Mouse (Mus musculus) neural tube, postnatal 0 days (tissue): ENCODE measurements around the gene Mrgpre. TPM values are rescaled to one million over a fixed set of nuclear protein-coding genes. Genes with fewer than 3 reads are reported as not detected.

Experiments
- microRNA-seq: library from miRNA; unstranded; fragments of <30 nt; microRNA quantifications from one replicate; pipeline ENCODE4, GENCODE M21; 2016
- polyA plus RNA-seq: library from polyadenylated mRNA; unstranded; fragments of >200 nt; fragmentation: Nextera tagmentation; extraction: Ambion mirVana; gene quantifications from 2 replicates; pipeline ENCODE4 v1.2.1, GENCODE M21; 2015

The Mrgpre gene
- 5.0 and 7.7 TPM in 2 replicates for polyA plus RNA-seq

DNA sequence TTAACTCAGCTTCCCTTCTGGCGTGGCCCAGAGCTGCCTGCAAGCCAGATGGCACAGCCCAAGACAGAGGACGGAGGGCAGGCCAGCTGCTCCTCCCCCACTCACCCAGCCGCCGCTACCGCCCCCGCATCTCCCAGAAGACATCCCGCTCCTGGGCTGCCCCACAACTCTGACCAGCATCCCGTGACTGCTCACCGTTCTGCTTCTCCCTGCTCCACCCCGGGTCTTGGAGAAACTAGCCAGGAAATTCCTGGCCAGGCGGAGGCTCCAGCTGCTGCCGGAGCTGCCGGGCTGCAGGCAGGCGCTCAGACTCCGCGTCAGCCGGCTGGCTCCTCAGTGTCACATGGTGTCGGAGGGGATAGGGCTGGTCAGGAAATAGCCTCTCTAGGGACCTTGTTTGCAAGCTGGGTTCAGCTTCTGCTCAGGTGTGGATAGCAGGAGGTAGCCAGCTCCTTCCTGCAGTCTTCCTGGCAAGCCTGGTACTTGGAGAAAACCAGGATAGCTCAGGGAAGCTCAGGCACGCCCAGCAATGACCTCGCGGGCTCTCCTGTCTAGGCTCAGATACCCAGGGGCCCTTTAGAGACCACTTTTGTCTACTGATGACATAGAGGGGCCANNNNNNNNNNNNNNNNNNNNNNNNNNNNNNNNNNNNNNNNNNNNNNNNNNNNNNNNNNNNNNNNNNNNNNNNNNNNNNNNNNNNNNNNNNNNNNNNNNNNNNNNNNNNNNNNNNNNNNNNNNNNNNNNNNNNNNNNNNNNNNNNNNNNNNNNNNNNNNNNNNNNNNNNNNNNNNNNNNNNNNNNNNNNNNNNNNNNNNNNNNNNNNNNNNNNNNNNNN is at the start of gene Mrgpre:
Mrgpre (minus strand) TSS at position 505 of the 834 bp plus-strand sequence.

DNA sequence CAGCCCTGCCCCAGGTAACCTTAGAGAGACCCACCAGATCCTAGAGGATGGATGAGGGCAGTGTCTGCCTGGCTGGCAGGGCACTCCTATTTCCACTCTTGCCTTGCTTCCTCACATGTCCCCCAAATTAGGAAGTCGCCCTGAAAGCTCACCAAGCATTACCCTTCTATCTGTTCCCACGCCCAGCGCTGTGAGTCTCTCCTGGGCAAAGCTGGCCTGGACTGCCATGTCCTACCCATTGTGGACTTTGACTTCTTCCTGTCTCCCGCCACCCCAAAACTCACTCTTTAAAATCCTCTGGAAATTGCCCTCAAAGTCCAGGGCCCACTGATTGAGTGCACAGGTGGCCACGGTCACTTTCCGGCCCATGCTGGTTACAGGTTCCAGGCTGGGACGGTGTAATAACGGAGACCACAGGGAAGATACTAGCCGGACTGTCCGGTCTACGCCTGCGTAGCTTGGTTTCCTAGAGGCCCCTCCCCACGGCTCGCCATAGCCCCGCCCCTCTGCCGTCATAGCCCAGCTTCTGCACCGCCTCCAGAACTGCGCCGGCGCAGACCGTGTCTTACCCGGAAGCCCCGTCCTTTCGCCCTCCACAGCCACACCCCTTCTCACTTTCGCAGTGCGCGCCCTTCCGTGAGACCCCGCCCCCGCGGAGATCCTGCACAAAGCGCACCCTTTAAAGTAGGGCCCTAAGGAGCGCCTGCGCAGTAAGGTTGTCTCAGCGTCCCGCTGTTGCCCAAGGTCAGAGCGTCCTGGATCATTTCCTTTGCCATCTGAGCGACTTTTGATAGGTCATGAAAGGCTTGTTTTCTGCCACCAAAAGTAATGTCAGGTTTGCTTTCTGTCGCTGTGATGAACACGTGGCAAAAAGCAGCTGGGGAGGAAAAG is 38.3 kb upstream of the Mrgpre start, which contains the start of the genes Nadsyn1 and Dhcr7:
Nadsyn1 (minus strand) TSS at position 475 of the 891 bp plus-strand sequence.
Dhcr7 (plus strand) TSS at position 771 of the 891 bp plus-strand sequence.

DNA sequence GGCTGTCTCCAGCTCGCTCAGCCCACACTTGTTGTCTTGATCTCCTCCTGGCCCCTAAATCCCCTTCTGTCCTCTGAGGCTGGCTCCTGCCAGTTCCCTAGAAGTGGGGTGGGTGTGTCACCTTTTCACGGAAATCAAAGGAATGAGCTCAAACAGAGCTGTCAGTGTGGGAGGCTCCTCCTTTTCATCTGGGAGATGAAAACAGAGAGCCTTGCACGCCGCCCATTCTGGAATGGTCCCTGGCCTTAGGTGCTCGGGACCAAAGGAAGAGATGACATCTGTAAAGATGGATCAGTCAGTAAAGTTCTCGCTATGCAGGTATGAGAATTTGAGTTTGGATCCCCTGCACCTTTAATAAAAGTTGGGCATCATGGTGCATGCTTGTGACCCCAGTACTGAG is 17.4 kb downstream of the Mrgpre start, which contains the start of gene Mrgprg:
Mrgprg (minus strand) TSS at position 101 of the 400 bp plus-strand sequence.

DNA sequence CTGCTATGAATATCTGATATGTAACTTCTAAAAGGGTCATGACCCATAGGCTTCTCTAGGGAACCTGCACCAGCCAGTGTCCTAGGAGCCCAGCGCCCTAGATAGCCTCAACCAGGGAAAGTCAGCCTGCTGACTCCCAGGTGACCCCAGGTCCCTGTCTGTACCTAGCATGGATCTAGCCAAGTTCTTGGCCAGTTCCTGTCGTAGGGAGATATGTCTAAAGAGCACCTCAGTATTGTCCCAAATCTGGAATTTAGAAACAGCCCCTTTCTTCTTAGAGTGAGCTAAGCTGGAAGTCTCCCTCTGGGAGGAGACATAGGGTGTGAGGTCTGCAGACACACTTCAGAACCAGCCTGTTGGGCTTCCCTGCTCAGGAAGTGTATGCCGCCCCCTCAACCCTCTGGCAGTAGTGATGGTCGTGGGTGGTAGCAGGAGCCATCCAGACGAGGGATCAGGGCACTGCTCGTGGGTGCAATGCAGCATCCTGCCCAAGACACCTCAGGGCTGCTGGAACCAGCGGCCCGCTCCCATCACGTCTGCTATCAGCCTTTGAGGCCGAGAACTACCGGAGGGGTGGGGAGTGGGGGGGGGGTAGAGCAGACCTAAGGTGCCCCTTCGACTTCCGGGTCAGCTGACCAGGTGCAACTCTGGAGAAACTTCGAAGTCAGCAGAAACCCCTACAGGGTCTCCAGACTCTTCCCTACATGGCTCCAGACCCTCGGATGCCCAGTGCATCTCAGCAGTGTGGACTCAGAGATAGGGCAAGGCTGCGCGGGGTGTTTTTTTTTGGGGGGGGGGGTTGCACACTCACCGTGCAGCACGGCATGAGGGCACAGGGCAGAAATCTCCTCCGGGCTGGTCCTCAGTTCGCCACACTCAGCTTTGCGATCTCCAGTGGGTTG is 27.9 kb downstream of the Mrgpre start, which contains the start of gene Osbpl5:
Osbpl5 (minus strand) TSS at position 861 of the 902 bp plus-strand sequence.

Small RNA genes within 50 kb of the gene (microRNA-seq; reads per million reads assigned to microRNA genes)
- not detected for gene Gm22064

Other genes with a start within 250 kb of the Mrgpre start
- 210 and 240 TPM in 2 replicates for gene Nap1l4, start 235.4 kb downstream of the Mrgpre start, polyA plus RNA-seq
- 64.1 and 70.4 TPM in 2 replicates for gene Cars, start 184.4 kb downstream of the Mrgpre start, polyA plus RNA-seq
- gene Tnfrsf26, start 155.8 kb downstream of the Mrgpre start, polyA plus RNA-seq, result 0.06 and 0.15 TPM in 2 replicates
- gene Tnfrsf22, start 134.8 kb downstream of the Mrgpre start, polyA plus RNA-seq, result 5.6 and 5.9 TPM in 2 replicates
- 0.87 and 0.94 TPM in 2 replicates for gene Tnfrsf23, start 98.6 kb downstream of the Mrgpre start, polyA plus RNA-seq
- 24.6 and 28.1 TPM in 2 replicates for gene Osbpl5, start 27.5 kb downstream of the Mrgpre start, polyA plus RNA-seq
- gene Mrgprg, start 17.5 kb downstream of the Mrgpre start, polyA plus RNA-seq, result not detected in 2 replicates
- 4.3 and 5.8 TPM in 2 replicates for gene Nadsyn1, start 38.3 kb upstream of the Mrgpre start, polyA plus RNA-seq
- 50.0 and 52.2 TPM in 2 replicates for gene Dhcr7, start 38.6 kb upstream of the Mrgpre start, polyA plus RNA-seq
- gene Gm498, start 82.3 kb upstream of the Mrgpre start, polyA plus RNA-seq, result not detected in 2 replicates
- gene Shank2, start 217.4 kb upstream of the Mrgpre start, polyA plus RNA-seq, result 9.0 and 11.5 TPM in 2 replicates